Mouse (Mus musculus): ENCODE results near the gene Btbd11. TPM values are rescaled to one million over a fixed set of nuclear protein-coding genes. Genes with fewer than 3 reads are reported as not detected.
"Not testable (repeated sequence)": the region's sequence is repeated elsewhere in the genome, so short reads cannot be mapped to it uniquely, and the experiment has no call there.

Btbd11 gene
- total RNA-seq, 2 experiments from 2014 or later: 1.1 to 1.3 TPM

DNA sequence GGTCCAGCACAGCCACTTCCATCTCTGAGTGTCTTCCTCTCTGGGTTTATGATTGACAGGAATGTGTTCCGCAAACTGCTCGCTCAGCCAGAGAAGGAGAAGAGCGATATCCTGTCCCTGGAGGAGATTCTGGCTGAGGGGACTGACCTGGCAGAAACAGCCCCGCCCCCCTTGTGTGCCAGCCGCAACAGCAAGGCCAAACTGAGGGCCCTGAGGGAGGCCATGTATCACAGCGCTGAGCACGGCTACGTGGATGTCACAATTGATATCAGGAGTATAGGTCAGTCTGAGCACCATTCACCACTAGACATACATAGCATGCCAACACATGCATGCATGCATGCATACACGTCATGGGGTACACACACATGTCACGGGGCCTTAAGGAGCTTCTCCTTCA, 245.4 kb downstream of the Btbd11 start:
- ATAC-seq (replicated peaks; ENCODE audit: low FRiP score, poor library complexity, severe bottlenecking): no peak

DNA sequence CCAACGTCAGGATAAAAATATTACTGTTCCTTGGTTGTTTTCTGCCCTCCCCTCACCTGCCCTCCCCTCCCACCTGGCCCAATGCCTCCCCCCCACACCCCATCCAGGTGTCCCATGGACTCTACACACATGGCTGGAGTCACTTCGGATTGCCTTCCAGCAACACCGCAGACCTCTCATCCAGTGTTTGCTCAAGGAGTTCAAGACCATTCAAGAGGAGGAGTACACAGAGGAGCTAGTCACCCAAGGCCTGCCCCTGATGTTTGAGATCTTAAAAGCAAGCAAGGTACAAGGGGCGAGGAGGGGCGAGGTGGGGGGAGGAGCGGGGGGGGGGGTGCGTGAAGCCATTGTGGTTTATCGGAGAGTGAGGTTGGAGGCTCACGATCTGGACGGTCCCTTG, 247.0 kb downstream of the Btbd11 start:
- ATAC-seq (replicated peaks; ENCODE audit: low FRiP score, poor library complexity, severe bottlenecking): no peak

DNA sequence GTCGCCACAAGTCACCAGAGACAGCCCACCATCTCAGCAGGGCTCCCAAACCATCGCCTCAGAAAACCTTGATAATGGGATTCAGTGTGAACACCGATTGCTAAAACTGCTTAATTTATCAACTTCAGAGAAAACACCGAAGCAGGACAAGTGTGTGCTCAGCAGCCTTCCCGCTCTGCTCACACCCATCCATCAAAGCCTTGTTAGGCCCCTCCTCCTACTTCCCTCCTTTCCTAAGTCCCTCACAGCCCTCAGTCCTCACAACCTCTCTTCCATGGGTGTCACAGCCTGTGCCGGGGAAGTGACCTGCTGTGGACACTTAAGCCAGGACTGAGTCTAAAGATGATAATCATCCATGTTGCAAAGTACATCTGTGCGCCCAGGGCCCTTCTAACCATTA, 251.0 kb downstream of the Btbd11 start:
- no peak for ATAC-seq (replicated peaks; ENCODE audit: low FRiP score, poor library complexity, severe bottlenecking)

DNA sequence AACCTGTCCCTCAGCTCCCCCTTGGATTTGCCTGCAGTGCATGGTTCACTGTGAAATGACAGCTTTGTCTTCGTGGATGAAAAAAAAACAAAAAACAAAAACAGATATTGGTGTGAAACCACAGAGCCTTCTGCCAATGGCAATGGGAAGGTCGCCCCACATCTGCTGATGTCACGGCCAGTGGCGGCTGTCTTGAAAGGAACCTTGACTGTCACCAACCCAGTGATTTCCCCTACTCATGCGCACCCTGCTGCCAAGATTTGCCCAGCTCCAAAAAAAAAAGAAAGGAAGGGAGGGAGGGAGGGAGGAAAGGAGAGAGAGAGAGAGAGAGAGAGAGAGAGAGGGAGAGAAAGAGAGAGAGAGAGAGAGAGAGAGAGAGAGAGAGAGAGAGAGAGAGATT, 251.5 kb downstream of the Btbd11 start:
- no peak for ATAC-seq (replicated peaks; ENCODE audit: low FRiP score, poor library complexity, severe bottlenecking)

DNA sequence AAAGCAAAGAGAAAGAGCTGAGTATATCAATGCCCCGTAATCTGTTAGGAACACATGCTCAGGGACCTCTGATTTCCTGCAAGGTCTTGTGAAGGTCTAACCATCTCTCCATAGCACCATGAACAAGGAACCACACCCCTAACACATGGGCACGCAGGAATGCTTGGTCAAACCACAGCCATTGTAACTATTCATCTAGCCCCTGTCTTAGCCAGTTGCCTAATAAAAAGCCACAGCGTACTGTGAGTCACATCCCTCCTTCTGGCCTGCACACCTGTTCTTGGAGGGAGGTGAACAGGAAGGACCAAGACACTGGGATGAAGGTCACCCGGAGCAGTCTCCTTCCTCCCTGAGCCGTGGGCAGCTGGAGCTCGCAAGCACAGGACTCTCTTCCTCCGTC, 253.0 kb downstream of the Btbd11 start:
- no peak for ATAC-seq (replicated peaks; ENCODE audit: low FRiP score, poor library complexity, severe bottlenecking)

DNA sequence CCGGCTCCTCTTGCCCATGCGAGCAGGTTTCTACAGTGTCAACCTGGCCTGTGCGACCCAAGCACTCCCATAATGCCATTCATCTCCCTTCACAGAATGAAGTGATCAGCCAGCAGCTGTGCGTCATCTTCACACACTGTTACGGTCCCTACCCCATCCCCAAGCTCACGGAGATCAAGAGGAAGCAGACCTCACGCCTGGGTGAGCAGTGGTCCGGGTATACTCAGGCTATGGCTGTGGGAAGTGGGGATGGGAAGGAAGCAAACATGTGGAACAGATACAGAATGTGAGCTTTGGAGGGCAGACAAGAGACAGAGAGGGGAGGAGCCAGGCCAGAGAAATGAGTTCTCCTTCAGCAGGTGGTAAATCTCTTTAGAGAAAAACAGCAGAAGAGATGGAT, 253.8 kb downstream of the Btbd11 start:
- no peak for ATAC-seq (replicated peaks; ENCODE audit: low FRiP score, poor library complexity, severe bottlenecking)

DNA sequence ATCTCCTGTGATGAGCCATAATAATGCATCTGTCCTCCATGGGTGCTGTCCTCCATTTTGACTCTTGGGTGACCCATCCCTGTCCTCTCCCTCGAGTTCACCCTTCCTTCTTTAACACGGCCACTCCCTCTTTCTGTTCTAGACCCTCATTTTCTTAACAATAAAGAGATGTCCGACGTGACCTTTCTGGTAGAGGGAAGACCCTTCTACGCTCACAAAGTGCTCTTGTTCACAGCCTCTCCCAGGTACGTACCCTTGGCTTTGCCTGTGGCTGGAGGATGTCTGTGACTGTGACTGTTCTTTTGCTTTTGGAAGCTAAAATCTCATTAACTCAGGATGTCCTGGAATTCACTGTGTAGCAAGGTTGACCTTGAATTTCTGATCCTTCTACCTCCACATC, 258.7 kb downstream of the Btbd11 start:
- ATAC-seq (replicated peaks; ENCODE audit: low FRiP score, poor library complexity, severe bottlenecking): no peak

DNA sequence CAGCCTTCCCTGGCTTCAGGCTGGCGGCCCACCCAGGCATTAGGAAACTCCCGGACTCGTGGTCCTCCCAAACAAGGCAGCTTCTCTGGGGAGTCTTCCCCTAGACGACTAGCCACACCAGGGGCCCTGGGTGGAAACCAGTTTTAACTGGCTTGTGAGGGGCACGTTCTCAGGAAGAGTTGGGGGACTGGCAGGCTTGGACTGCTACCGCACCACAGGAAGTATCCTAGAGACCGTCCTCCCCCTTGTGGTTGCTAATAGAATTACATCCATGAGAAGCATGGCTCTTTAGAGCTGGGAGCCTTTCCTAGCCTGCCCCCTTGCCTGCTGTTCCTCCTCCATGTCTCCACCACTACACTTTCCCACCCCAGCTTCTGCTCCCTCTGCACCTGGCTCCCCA, 265.1 kb downstream of the Btbd11 start:
- peak; percentile 67; the same call in 1 of the 2 replicates for ATAC-seq (replicated peaks; ENCODE audit: low FRiP score, poor library complexity, severe bottlenecking)

DNA sequence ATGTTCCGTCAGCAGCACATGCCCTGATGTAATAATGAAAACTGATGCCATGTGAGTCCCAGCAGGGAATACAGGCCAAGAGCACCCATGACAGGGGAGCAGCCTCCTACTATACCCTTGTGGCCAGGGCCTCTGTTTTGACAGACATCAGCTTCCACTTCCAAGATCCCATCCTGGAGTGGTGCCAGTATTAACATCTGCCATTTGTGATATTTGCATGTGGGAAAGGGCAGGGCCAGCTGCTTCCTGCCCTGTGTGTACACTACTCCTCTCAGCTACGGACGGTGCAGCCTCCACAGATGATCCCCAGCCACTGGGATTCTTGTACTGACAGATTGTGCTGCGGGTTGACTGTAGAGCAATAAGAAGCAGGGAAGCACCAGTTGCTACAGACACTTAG, 269.3 kb downstream of the Btbd11 start:
- no peak for ATAC-seq (replicated peaks; ENCODE audit: low FRiP score, poor library complexity, severe bottlenecking)

DNA sequence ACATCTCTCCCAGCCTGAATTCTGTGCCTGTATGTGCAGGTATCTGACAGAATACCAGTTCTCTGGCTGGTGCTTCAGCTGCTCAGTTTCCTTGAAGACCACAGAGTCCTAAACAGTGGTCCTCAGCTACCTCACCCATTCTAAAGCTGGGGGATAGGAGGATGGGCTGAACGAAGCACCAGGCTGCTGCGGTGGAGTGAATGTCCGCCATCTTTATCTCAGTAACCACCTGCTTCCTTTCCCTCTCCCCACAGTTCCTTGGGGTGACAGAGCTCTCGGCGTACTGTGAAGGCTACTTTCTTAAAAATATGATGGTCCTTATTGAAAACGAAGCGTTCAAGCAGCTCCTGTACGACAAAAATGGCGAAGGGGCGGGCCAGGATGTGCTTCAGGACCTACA, 271.3 kb downstream of the Btbd11 start:
- ATAC-seq (replicated peaks; ENCODE audit: low FRiP score, poor library complexity, severe bottlenecking): no peak

DNA sequence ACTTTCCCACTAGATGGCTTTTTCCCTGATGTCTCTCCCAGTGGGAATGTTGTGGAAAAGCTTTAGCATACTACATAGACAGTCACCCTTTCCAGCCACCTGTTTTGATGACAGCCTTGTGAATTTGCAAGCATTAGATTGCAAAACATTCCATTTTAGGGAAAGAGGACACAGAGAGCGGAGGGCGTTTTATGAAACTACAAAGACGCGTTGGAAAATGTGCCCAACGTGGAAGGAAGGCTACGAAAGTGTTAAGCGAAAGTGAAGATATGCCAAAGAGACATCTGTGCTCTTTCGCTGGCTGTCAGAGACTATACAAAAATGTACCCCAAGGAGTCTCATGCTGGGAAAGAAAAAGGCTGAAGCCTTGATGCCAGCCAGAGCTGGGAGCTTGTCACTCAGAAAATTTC, 286.9 kb downstream of the Btbd11 start:
- ATAC-seq (replicated peaks; ENCODE audit: low FRiP score, poor library complexity, severe bottlenecking): no peak

DNA sequence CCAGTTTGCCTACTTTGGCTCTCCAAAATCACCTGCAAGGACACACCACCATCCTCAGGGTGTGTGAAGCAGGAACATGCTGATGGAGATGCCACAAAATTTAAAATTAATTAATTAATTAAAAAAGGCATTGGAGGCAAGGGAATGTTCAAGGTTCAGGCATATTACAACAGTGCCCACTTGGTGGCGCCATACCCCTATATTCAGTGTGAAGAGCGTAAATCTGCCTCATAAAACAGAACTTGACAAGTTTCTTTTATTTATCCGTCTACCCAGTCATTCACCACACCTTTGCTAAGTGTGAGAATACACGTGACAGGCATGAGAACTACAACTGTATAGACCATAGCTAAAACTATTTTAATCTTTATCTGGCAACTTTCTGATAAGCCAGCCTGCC, 292.0 kb downstream of the Btbd11 start:
- no peak for ATAC-seq (replicated peaks; ENCODE audit: low FRiP score, poor library complexity, severe bottlenecking)

DNA sequence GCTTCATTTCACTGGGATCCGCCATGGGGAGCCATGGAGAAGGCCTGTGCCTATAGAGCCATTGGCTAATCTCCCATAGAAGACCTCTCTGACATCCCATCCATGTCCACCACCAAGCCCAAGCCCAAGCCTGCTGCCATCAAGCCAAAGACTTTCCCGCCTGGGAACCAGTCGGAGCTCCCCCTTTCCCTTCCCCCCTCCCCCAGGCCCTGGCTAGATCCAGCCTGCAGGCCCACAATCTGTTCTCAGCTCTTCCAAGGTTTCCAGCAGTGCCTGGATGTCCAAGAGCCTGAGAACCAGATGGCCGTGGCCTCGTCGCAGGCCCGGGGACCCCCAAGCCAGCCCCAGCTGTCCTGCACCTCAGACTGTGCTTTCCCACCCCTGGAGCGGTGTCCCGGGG, 295.8 kb downstream of the Btbd11 start:
- no peak for ATAC-seq (replicated peaks; ENCODE audit: low FRiP score, poor library complexity, severe bottlenecking)

DNA sequence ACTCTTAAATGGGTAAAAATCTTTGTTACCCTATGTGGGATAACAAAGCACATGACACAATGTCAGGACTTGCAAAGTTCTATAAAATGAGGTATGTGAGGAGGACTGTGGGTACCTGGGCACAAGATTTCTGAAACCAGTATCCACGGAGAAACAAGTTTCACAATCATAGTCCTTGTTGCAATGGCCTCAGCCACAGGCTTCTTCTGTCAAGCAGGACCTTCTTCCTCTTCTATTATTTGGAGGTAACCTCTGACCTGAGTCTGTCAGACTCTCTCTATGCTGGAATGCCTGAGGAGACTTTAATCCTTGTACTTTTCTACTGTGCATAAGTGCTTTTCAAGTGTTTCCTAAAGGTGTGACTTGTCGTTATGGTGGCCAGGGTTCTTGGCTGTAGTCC, 307.8 kb downstream of the Btbd11 start:
- not testable (repeated sequence) for ATAC-seq (replicated peaks; ENCODE audit: low FRiP score, poor library complexity, severe bottlenecking)

DNA sequence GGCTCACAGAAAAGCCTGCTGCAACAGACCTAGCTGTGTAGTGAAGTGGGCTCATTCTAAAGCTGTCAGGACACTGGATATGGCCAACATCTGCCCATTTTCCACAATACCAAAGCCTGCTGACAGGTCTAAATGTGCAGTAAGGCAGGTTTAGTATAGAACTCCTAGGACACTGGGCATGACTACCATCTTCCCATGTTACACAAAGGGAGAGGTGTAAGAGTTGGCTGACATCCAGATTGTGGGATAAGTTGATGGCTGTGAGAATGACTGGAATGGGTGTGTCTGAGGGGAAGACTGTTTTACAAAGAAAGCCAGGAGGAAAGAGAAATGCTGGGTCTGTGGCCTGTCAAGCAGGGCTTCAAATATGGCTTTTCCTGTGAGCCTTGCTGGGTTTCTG, 313.1 kb downstream of the Btbd11 start:
- no peak for ATAC-seq (replicated peaks; ENCODE audit: low FRiP score, poor library complexity, severe bottlenecking)

DNA sequence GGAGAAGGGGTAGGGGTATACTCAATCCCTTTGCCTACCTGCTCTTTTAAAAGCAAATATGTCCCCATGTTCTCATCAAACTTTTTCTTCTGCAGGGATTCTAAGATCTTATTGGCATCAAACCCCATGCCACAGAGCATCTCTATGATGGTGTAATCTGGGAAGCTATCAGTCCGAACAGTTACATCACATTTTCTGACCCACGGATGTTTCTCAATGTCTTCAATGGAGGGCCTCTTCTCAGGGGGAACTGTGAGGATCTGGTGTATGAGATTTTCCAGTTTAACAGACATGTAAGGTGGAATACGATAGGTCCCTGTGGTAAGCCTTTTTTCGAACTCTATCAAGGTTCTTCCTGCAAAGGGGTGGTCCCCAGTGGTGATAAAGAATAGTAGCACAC, 323.2 kb downstream of the Btbd11 start:
- not testable (repeated sequence) for ATAC-seq (replicated peaks; ENCODE audit: low FRiP score, poor library complexity, severe bottlenecking)

Other genes with a start within 250 kb of the Btbd11 start
- gene Cry1, start 201.8 kb upstream of the Btbd11 start, total RNA-seq (2015; ENCODE audit: low replicate concordance): 2.9 and 7.1 TPM in 2 replicates
- gene Cry1, start 201.8 kb upstream of the Btbd11 start, total RNA-seq (2017; ENCODE audit: low replicate concordance): 6.9 and 7.6 TPM in 2 replicates

Data from erythroid progenitor cell, adult 5-6 weeks (primary cell).